Mouse (Mus musculus) bone marrow macrophage, adult 2 months (primary cell): ENCODE measurements around the gene Itga9.

Experiments used
- CTCF ChIP-seq: IDR thresholded peaks from 2 replicates; pipeline ENCODE4 v1.5.1; 2012; ENCODE audit warnings: low read depth, mild to moderate bottlenecking, low read length, moderate library complexity
- POLR2A ChIP-seq: IDR thresholded peaks from 2 replicates; pipeline ENCODE4 v1.6.1; 2012; ENCODE audit warnings: mild to moderate bottlenecking, low read depth, low read length, borderline replicate concordance

- TF ChIP-seq CTCF = no peak
- no peak for TF ChIP-seq POLR2A
Observed at GRCm38 (mm10) chr9:118930611-118931010, 324.1 kb downstream of the Itga9 start.
